Mouse (Mus musculus) bone marrow, adult 2 months (tissue): ENCODE data around the gene Myof.

ENCODE experiments used
- CTCF ChIP-seq: fragments of 200-500 bp; IDR thresholded peaks from 2 replicates; pipeline ENCODE4 v1.5.1; 2011; ENCODE audit warnings: low read length, control low read depth; ENCODE audit not compliant: control insufficient read depth, insufficient read depth
- POLR2A ChIP-seq: fragments of 200-500 bp; IDR thresholded peaks from 2 replicates; pipeline ENCODE4 v1.6.1; 2011; ENCODE audit warnings: low read depth, mild to moderate bottlenecking, control low read depth, low read length, borderline replicate concordance; ENCODE audit not compliant: control insufficient read depth

DNA sequence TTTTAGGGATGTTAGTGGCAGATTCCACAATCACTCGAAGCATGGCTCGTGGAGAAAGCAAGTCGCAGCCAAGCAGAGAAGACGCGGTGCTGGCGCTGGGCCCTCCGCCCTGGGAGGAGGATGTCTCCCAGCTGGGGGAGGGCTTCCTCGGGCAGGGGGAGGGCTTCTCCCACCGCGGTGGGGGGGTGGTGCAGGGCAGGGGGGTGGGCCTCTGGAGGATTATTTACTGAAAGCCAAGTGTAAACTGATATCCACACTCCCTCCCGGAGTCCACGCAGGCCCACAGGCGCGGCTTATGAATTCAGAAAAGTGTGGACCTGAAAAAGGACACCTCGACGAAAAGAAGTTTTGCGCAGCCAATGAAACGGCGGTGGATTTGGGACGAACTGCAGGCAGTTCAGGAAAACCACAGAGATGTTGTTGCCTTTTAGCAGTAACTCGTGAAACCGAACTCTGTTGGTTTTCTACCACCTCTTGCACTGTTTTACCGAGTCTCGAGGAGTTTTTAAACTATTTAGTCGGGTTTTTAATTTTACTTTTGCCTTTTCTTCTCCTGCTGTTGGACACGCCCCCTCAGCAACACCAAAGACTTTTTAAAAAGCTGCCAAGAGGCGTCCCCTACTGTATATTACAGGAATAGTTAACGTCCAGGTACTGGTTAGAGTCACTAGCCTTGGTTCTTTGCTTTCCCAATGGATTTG, at the start of gene Myof:
- TF ChIP-seq POLR2A (no peak), CTCF (no peak)
